Mouse (Mus musculus) lung, postnatal 0 days (tissue): ENCODE data around the gene Rufy1. TPM values are rescaled to one million over a fixed set of nuclear protein-coding genes. Genes with fewer than 3 reads are reported as not detected.

Experiments
- ATAC-seq: fragments of 200-750 bp; cut with Nextera tagmentation; 2 replicates; pipeline ENCODE4 v1.8.0; 2017; ENCODE audit warnings: moderate library complexity
- DNase-seq: peaks from one replicate; pipeline ENCODE4 v3.0.0-alpha.2; 2016; ENCODE audit warnings: low spot score
- H3K27ac ChIP-seq: fragments of 300-500 bp; sonication (generic); 2 replicates; pipeline ENCODE4 v1.5.1; 2014; ENCODE audit warnings: antibody characterized with exemption, mild to moderate bottlenecking, low read length, mixed read lengths
- H3K27me3 ChIP-seq: fragments of 300-500 bp; sonication (generic); replicated peaks from 2 replicates; pipeline ENCODE4 v1.6.1; 2014; ENCODE audit warnings: low read length, mixed read lengths; ENCODE audit not compliant: insufficient read depth
- H3K36me3 ChIP-seq: fragments of 300-500 bp; sonication (generic); 2 replicates; pipeline ENCODE4 v1.6.1; 2014; ENCODE audit warnings: low read length, mixed read lengths; ENCODE audit not compliant: insufficient read depth
- H3K4me1 ChIP-seq: fragments of 300-500 bp; sonication (generic); 2 replicates; pipeline ENCODE4 v1.6.1; 2014; ENCODE audit warnings: antibody characterized with exemption, low read depth, low read length, mixed read lengths; ENCODE audit not compliant: insufficient read depth
- H3K4me2 ChIP-seq: fragments of 300-500 bp; sonication (generic); replicated peaks from 2 replicates; pipeline ENCODE4 v1.6.1; 2014; ENCODE audit warnings: low read depth, mild to moderate bottlenecking, low read length, moderate library complexity, mixed read lengths
- H3K4me3 ChIP-seq: fragments of 300-500 bp; sonication (generic); 2 replicates; pipeline ENCODE4 v1.5.1; 2014; ENCODE audit warnings: low read depth, low read length
- H3K9ac ChIP-seq: fragments of 300-500 bp; sonication (generic); replicated peaks from 2 replicates; pipeline ENCODE4 v1.6.1; 2014; ENCODE audit warnings: low read depth, mild to moderate bottlenecking
- H3K9me3 ChIP-seq: fragments of 300-500 bp; sonication (generic); 2 replicates; pipeline ENCODE4 v1.6.1; 2016; ENCODE audit warnings: low read length, mixed read lengths
- CTCF ChIP-seq: IDR thresholded peaks from 2 replicates; pipeline ENCODE4 v1.5.1; 2016; ENCODE audit warnings: antibody characterized with exemption, mild to moderate bottlenecking
- EP300 ChIP-seq: IDR thresholded peaks from 2 replicates; pipeline ENCODE4 v1.6.1; 2016; ENCODE audit warnings: antibody characterized with exemption, mild to moderate bottlenecking, control low read depth
- WGBS: fragments of 180-500 bp; shearing (Covaris S2); extraction: QIAGEN DNeasy Blood & Tissue Kit; methylation state at CpG from one replicate; pipeline ENCODE4 v1.1.7; 2014; 5-methylcytosine and 5-hydroxymethylcytosine counted together
- polyA plus RNA-seq: library from polyadenylated mRNA; unstranded; fragments of >200 nt; fragmentation: Nextera tagmentation; extraction: Ambion mirVana; gene quantifications from 2 replicates; pipeline ENCODE4 v1.2.1, GENCODE M21; 2015

Rufy1 gene
- polyA plus RNA-seq, 1 experiment from 2014 or later: 19.8 TPM

DNA sequence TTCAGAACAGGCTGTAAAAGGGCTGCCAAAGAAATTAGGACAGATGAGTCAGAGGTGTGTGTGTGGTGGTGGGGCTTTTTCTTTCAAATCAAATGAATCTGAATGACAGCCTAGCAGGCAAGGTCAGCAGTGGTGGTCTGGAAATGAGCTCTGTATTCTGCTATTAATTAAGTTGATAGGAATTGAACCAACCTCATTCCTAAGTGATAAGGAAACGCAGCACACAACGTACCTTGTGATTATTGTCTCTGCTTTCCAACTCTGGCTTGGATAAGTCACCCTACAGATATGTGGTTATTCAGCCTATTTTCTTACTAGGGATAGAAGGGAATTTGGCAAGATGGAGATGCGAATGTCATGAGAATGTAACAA is 1.1 kb upstream of the Rufy1 start:
- Histone ChIP-seq H3K9ac (no peak overlapping the region), H3K9me3 (no peaks in the 10 kb centered on the region), H3K27ac (no peak overlapping the region), H3K36me3 (no peaks in the 10 kb centered on the region), H3K27me3 (no peaks in the 10 kb centered on the region), H3K4me1 (no peaks in the 10 kb centered on the region), H3K4me3 (no peak overlapping the region), H3K4me2 (no peak overlapping the region)
- TF ChIP-seq EP300: no peak
- no peak for TF ChIP-seq CTCF
- ATAC-seq: no peak
- 94% methylated on average over 3 of the region's 3 CpGs for WGBS
- no peak for DNase-seq

- WGBS: 22% methylated on average over 32 of the region's 32 CpGs
- ATAC-seq (peak; percentile 25), DNase-seq (peak; percentile 27)
- Histone ChIP-seq H3K4me3 (peak overlapping the region; percentile 79), H3K4me1 (no peaks in the 10 kb centered on the region), H3K36me3 (no peaks in the 10 kb centered on the region), H3K4me2 (peak overlapping the region; percentile 68), H3K9me3 (no peaks in the 10 kb centered on the region), H3K27me3 (no peaks in the 10 kb centered on the region), H3K9ac (peak overlapping the region; percentile 95), H3K27ac (peak overlapping the region; percentile 91)
- no peak for TF ChIP-seq CTCF
- TF ChIP-seq EP300: no peak
Observed at GRCm38 (mm10) chr11:50431134-50432068, 476 bp upstream of the Rufy1 start.

DNA sequence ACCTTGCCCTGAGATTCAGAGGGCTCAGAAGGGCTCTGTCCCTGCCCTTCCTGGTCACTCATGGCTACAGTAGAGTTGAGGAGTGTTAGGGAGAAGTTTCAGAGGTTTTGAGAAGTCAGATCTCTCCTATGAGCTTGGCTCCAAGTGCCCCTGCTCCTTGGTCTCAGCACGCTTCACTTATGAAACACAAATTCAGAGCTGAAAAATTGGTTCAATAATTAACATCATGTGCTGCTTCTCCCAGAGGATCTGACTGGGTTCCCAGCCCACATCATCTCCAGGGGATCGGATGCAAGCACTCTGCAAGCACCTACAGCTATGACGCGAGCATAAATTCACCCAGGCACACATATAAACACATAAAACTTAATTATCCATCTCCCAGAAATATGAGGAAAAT is 4.9 kb downstream of the Rufy1 start:
- TF ChIP-seq CTCF (no peak), EP300 (no peak)
- ATAC-seq (no peak), DNase-seq (no peak)
- H3K9me3 ChIP-seq: no peaks in the 10 kb centered on the region
- H3K27me3 ChIP-seq: no peaks in the 10 kb centered on the region
- H3K4me3 ChIP-seq: no peak overlapping the region
- H3K4me2 ChIP-seq: no peak overlapping the region
- H3K36me3 ChIP-seq: no peaks in the 10 kb centered on the region
- WGBS: 81% methylated on average over 4 of the region's 4 CpGs
- H3K27ac ChIP-seq: no peak overlapping the region
- H3K4me1 ChIP-seq: no peaks in the 10 kb centered on the region
- no peak overlapping the region for H3K9ac ChIP-seq

DNA sequence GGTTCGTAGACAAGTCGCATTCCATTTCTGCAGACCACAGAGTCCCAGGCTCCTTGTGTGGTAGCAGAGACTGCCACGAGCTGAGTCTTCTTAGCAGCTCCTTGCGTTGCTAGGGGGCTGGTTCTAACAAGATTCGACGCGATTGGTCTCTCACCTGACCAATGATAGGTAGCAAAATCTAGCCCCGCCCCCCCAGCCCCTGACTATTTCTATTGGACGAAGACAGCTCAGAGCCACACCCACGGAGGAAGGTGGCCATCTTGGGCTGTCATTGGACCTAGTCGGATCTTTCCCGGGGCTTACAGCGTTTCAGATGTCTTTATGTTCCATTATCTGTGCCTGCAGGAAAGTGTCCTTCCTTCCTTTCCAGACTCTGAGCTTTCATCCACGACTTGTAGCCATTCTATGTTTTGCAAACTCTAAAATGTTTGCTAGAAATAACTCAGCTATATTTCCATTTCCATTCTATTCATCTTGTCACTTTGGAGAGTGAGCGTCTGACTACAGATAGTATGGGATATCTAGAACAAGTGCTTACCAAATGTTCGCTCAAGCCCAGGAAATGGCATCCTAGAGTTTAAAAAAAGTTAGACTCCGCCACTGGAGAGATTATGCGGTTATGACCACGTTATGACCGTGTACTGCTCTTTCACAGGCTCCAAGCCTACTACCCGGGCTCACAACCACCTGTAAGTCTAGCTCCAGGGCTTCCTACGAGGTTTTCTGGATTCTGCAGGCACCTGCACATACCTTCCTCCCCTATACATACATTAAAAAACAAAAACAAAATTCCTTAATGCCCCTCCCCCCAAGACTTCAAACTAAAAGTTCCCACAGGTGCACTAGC is 8.8 kb downstream of the Rufy1 start:
- H3K4me3 ChIP-seq: no peak overlapping the region
- H3K4me2 ChIP-seq: peak overlapping the region; percentile 47
- H3K9me3 ChIP-seq: no peaks in the 10 kb centered on the region
- ATAC-seq (peak; percentile 98), DNase-seq (peak; percentile 92)
- peaks cover 8% of the 10 kb centered on the region; the same call in 1 of the 2 replicates for H3K36me3 ChIP-seq
- 25% methylated on average over 22 of the region's 22 CpGs for WGBS
- H3K4me1 ChIP-seq: no peaks in the 10 kb centered on the region
- TF ChIP-seq EP300: no peak
- no peak for TF ChIP-seq CTCF
- H3K27me3 ChIP-seq: no peaks in the 10 kb centered on the region
- no peak overlapping the region for H3K27ac ChIP-seq
- H3K9ac ChIP-seq: no peak overlapping the region

DNA sequence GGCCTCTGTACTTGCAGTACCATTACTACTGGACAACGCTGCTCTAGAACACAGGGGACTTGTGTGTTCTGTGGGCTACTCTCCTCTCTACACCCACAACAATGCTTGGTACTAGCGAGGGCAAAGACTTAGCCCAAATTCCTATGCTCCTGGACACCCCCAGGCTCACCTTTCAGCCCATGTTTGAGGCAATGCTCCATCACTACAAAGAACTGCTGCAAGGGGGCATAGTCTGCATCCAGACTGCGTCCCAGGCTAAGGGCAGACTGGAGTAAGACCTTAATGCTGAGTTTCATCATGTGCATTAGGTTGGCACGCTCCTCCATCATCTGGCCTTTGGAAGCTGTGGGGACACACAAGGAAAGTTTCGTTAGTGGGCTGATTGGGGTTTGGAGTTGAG is 9.5 kb downstream of the Rufy1 start:
- Histone ChIP-seq H3K4me1 (no peaks in the 10 kb centered on the region), H3K9ac (no peak overlapping the region), H3K9me3 (no peaks in the 10 kb centered on the region), H3K27me3 (no peaks in the 10 kb centered on the region), H3K4me3 (no peak overlapping the region), H3K4me2 (peak overlapping the region; percentile 47), H3K27ac (no peak overlapping the region), H3K36me3 (peaks cover 15% of the 10 kb centered on the region; the same call in 1 of the 2 replicates)
- ATAC-seq (0 out of 2 replicates have a peak, but pooled peaks have one; percentile 1), DNase-seq (no peak)
- no peak for TF ChIP-seq EP300
- TF ChIP-seq CTCF: 0 out of 2 replicates have a peak, but pooled peaks have one; percentile 2
- WGBS: 53% methylated on average over 5 of the region's 5 CpGs

GRCm38 (mm10) chr11:50417856-50418255 is 13.1 kb downstream of the Rufy1 start:
- no peak for DNase-seq
- 47% methylated on average over 2 of the region's 2 CpGs for WGBS
- no peak for TF ChIP-seq CTCF
- no peak for TF ChIP-seq EP300
- H3K4me1 ChIP-seq: no peaks in the 10 kb centered on the region
- no peaks in the 10 kb centered on the region for H3K27me3 ChIP-seq
- H3K9ac ChIP-seq: no peak overlapping the region
- H3K36me3 ChIP-seq: peaks cover 24% of the 10 kb centered on the region; the same call in 1 of the 2 replicates
- H3K9me3 ChIP-seq: no peaks in the 10 kb centered on the region
- no peak overlapping the region for H3K4me2 ChIP-seq
- H3K4me3 ChIP-seq: no peak overlapping the region
- no peak overlapping the region for H3K27ac ChIP-seq
- ATAC-seq: no peak
